Mouse (Mus musculus): ENCODE measurements around the gene Pgd. TPM values are rescaled to one million over a fixed set of nuclear protein-coding genes. Genes with fewer than 3 reads are reported as not detected.
A peak's percentile ranks its signal among the peaks of the same experiment; 100 is the strongest.
"Not testable (repeated sequence)": the region's sequence is repeated elsewhere in the genome, so short reads cannot be mapped to it uniquely, and the experiment has no call there.

Gene Pgd
- total RNA-seq, 1 experiment from 2014 or later: 171 TPM

GRCm38 (mm10) chr4:149143594-149143993 lies 23.0 kb downstream of the Pgd start:
- ATAC-seq (ENCODE audit: extremely low read depth, insufficient number of reproducible peaks, low FRiP score, poor library complexity, severe bottlenecking): no peak

- no peak for ATAC-seq (ENCODE audit: extremely low read depth, insufficient number of reproducible peaks, low FRiP score, poor library complexity, severe bottlenecking)
Observed at GRCm38 (mm10) chr4:149138515-149138914, 28.1 kb downstream of the Pgd start.

- ATAC-seq (ENCODE audit: extremely low read depth, insufficient number of reproducible peaks, low FRiP score, poor library complexity, severe bottlenecking): peak; percentile 86
Observed at GRCm38 (mm10) chr4:149136982-149137770, 29.4 kb downstream of the Pgd start, which contains the start of gene Cenps. Cenps (minus strand) TSS chr4:149137629.

- no peak for ATAC-seq (ENCODE audit: extremely low read depth, insufficient number of reproducible peaks, low FRiP score, poor library complexity, severe bottlenecking)
Observed at GRCm38 (mm10) chr4:149136116-149136850, 30.3 kb downstream of the Pgd start.

- no peak for ATAC-seq (ENCODE audit: extremely low read depth, insufficient number of reproducible peaks, low FRiP score, poor library complexity, severe bottlenecking)
Observed at GRCm38 (mm10) chr4:149133395-149133794, 33.2 kb downstream of the Pgd start.

DNA sequence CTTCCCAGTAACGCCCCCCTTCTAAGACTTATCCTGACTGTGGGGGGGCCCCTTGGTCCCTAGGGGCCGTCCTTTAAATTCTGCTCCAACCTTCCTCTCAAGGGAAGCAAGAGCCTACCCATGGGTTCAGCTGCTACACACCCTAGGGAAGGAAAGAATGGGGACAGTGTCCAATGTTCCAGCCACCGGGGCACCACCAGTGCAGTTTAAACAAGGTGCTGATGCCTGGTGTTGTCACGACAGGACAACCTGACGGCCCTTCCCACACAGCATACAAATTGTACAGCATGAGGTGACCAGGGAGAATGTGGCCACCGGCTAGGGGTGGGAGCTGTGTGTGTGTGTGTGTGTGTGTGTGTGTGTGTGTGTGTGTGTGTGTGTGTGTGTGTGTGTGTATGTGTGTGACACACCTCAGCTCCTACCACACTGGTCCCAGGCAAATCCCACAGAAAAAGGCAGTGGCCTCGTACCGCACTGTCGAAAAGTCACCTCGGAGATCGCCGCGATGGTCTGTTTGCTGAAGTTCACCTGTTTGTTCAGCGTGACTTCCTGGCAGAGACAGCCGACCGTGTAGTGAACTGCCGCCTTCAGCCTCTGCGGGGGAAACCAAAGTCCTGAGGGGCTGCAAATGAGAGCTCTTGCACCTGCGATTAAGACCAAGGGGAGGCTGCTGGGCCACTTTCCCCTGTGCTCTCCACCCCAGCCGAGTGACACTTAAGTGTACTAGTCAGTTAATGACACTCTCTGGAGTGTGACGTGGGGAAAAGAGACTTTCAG lies 34.6 kb downstream of the Pgd start:
- ATAC-seq (ENCODE audit: extremely low read depth, insufficient number of reproducible peaks, low FRiP score, poor library complexity, severe bottlenecking): peak; percentile 64; the same call in 1 of the 2 replicates

DNA sequence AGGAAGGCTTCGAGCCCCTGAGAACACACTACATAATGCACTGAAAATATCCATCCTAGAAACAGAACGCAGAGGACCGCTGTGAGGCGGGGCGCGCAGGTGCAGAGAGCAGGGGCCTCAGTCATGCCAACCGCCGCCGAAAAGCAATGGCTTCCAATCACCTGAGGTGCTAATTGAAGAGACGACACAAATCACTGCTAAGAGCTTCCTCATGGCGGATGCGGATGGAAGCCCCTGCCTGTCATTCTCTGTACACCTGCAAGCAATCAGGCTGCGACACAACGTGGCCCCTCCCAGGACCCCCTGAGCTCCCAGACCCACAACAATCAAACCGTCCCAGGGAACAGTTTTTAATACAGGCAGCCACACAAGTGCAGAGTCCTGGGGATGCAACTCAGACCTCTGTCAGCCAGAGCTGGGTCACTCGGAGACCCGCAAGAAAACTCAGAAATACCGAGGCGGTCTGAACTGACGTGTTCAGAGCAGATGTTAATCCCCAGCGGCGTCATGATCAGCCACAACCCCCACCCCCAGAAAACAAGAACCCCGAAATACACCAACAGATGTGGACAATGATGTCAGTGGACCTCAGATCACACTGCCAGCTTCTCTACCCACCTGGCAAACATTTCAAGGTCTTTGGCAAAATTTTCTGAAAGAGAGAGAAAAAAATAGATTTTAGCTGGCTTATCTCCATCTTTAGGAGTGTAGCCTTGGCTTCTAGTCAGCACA lies 35.4 kb downstream of the Pgd start:
- ATAC-seq (ENCODE audit: extremely low read depth, insufficient number of reproducible peaks, low FRiP score, poor library complexity, severe bottlenecking): no peak

DNA sequence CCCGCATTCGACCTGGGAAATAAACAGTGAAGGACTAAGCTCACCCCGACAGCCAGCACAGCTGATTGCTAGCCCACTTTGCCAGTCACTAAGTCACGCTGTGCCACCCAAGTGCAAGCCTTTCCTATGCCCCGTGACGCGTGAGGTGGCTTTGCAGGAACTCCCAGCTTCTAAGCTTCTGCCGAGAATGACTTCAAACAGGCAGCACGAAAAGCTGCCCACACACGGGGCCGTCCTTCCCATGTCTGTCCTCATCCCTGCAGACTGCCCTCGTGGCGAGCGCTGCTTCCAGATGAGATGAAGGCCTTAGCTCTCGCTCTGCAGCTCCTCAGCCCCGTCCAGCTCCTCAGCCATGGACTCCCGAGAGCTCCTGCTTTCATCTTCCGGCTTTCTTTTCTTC lies 38.1 kb downstream of the Pgd start:
- no peak for ATAC-seq (ENCODE audit: extremely low read depth, insufficient number of reproducible peaks, low FRiP score, poor library complexity, severe bottlenecking)

GRCm38 (mm10) chr4:149126663-149127062 lies 39.9 kb downstream of the Pgd start, which contains the start of gene Cort:
Cort (minus strand) TSS chr4:149126763.
- no peak for ATAC-seq (ENCODE audit: extremely low read depth, insufficient number of reproducible peaks, low FRiP score, poor library complexity, severe bottlenecking)

DNA sequence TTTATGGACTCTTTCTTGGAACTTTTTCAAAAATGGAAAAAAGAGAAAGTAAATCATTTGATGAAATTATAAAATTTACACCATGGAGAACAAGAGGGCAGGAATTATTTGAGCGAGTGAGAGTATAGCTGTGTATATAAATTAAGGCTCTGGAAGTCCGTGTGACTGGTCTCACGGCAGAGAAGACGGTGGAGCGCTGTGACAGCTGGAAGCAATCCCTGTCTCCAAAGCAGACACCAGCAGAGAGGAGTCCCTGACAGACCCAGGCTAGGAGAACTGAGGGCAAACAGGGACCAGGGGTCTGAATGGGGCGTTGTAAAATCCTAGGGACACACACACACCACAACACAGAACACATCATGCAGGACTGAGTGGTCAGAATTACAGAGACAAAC lies 40.5 kb downstream of the Pgd start:
- no peak for ATAC-seq (ENCODE audit: extremely low read depth, insufficient number of reproducible peaks, low FRiP score, poor library complexity, severe bottlenecking)

DNA sequence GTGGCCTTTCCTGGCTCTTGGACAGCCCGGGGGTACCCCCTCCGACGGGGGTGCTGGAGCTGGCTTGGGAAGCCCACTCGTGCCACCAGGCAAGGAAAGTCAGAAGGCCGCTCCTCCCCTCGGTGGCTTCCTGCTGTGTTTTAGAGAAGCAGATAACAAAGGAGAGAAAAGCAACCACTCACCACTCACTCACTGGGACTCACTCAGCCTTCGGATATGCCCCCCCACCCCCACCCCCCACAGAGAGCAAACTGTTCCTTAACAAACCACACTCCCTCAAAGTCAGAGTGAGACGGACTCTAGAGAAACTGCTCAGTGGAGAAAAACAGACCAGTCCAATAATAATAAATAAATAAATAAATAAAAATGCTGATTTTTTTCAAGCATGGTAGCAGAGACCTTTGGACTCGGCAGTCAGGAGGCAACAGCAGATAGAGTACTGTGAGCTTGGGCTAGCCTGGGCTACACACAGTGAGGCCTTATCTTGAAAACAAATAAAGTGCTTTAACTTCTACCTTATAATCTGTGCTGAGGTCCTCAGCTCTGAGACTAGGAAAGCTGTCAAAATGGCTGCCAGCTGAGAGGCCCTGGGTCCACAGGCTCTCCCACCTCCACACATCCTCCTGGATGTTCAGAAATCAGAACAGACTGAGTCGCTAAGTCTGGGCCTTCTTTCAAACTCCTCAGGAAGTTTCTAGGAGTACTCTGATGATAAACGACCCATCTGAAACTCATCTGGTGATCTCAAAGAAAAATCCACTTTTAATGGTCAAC lies 41.0 kb downstream of the Pgd start:
- no peak for ATAC-seq (ENCODE audit: extremely low read depth, insufficient number of reproducible peaks, low FRiP score, poor library complexity, severe bottlenecking)

- no peak for ATAC-seq (ENCODE audit: extremely low read depth, insufficient number of reproducible peaks, low FRiP score, poor library complexity, severe bottlenecking)
Observed at GRCm38 (mm10) chr4:149123432-149123831, 43.1 kb downstream of the Pgd start.

DNA sequence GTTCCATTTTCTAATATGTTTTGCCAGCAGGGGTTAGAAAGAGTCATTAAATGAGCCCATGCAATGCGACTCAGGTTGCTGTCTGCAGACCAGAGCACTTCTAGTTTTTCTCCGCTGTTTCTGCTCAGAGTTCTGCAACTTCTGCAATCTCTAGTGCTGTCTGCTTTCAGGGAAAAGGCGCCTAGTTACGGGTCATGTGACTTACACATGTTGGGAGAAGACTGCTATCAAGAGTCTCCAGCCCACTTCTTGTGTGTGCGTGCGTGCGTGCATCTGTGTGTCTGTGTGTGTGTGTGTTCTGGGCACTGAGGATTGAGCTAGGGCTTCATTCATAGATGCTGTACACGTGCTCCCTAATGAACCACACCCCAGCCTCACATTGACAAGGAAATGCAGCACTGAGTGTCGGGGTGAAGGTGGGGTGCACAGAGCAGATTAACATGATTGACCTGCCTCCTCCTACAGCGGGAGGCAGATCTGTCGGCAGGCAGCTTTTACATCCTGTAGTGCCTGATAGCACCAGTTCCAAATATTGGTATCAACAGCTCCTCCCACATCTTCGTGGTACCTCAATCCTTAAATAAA lies 46.5 kb downstream of the Pgd start:
- not testable (repeated sequence) for ATAC-seq (ENCODE audit: extremely low read depth, insufficient number of reproducible peaks, low FRiP score, poor library complexity, severe bottlenecking)

DNA sequence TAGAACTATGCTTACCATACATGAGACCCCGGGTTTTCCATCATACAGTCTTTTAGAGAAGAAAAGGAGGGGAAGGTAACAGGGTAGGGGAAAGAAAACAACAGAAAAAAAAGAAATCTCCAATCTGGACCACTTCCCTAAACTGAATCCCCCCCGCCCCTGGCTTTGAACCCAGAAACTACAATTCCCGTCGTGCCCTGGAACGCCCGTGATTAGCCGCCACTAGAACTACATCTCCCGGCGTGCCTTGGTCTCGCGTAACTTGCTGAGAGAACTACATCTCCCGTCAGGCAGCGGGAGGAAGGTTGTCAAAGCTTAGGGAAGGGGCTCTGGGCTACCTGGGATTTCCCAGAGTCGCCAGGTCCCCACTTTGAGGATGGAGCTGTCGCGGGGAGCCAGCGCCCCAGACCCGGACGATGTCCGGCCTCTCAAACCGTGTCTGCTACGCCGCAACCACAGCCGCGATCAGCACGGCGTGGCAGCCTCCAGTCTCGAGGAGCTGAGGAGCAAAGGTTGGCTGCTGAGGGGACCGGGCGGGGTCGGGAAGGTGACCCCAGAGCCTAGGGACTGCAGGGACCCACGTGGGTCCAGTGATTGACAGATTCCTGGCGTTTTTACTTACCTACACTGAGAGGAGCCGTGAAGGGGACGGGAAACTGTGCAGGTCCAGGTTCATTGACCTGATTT lies 62.6 kb downstream of the Pgd start, which contains the start of gene Dffa:
Dffa (plus strand) TSS at position 272 of the 687 bp plus-strand sequence.
- peak; percentile 92 for ATAC-seq (ENCODE audit: extremely low read depth, insufficient number of reproducible peaks, low FRiP score, poor library complexity, severe bottlenecking)

GRCm38 (mm10) chr4:149101456-149101855 lies 65.1 kb downstream of the Pgd start:
- no peak for ATAC-seq (ENCODE audit: extremely low read depth, insufficient number of reproducible peaks, low FRiP score, poor library complexity, severe bottlenecking)

DNA sequence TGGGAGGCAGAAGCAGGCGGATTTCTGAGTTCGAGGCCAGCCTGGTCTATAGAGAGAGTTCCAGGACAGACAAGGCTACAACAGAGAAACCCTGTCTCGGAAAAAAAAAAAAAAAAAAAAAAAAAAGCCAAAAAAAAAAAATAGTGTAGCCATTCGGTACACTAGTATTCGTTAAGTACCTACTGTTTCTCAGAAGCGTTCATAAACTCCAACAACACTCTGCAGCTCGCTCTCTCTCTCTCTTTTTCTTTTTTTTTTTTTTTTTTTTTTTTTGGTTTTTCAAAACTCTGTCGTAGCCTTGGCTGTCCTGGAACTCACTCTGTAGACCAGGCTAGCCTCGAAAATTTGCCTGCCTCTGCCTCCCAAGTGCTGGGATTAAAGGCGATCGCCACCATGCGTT lies 66.1 kb downstream of the Pgd start:
- ATAC-seq (ENCODE audit: extremely low read depth, insufficient number of reproducible peaks, low FRiP score, poor library complexity, severe bottlenecking): not testable (repeated sequence)

Data from neutrophil, adult 5-6 weeks (primary cell).